Mouse (Mus musculus) limb, embryonic 15.5 days (tissue): ENCODE measurements around the gene Galnt3. TPM values are rescaled to one million over a fixed set of nuclear protein-coding genes. Genes with fewer than 3 reads are reported as not detected.

ENCODE experiments used
- ATAC-seq: fragments of 200-750 bp; cut with Nextera tagmentation; 2 replicates; pipeline ENCODE4 v1.8.0; 2017; ENCODE audit warnings: low read depth, moderate TSS enrichment; ENCODE audit not compliant: insufficient number of reproducible peaks, low FRiP score, low TSS enrichment
- H3K27ac ChIP-seq: fragments of 300-500 bp; sonication (generic); 2 replicates; pipeline ENCODE4 v1.5.1; 2015; ENCODE audit warnings: moderate library complexity, mild to moderate bottlenecking, inconsistent platforms
- H3K27me3 ChIP-seq: fragments of 300-500 bp; sonication (generic); 2 replicates; pipeline ENCODE4 v1.6.1; 2015; ENCODE audit warnings: inconsistent platforms
- H3K36me3 ChIP-seq: fragments of 300-500 bp; sonication (generic); 2 replicates; pipeline ENCODE4 v1.6.1; 2015; ENCODE audit warnings: inconsistent platforms
- H3K4me1 ChIP-seq: fragments of 300-500 bp; sonication (generic); 2 replicates; pipeline ENCODE4 v1.6.1; 2015; ENCODE audit warnings: inconsistent platforms
- H3K4me2 ChIP-seq: fragments of 300-500 bp; sonication (generic); 2 replicates; pipeline ENCODE4 v1.6.1; 2015; ENCODE audit warnings: mild to moderate bottlenecking, inconsistent platforms
- H3K4me3 ChIP-seq: fragments of 300-500 bp; sonication (generic); 2 replicates; pipeline ENCODE4 v1.5.1; 2015; ENCODE audit warnings: mild to moderate bottlenecking, inconsistent platforms
- H3K9ac ChIP-seq: fragments of 300-500 bp; sonication (generic); 2 replicates; pipeline ENCODE4 v1.6.1; 2015; ENCODE audit warnings: inconsistent platforms
- H3K9me3 ChIP-seq: fragments of 300-500 bp; sonication (generic); 2 replicates; pipeline ENCODE4 v1.6.1; 2016; ENCODE audit warnings: inconsistent platforms
- WGBS: fragments of 180-500 bp; shearing (Covaris S2); methylation state at CpG from one replicate; pipeline ENCODE4 v1.1.7; 2015; 5-methylcytosine and 5-hydroxymethylcytosine counted together
- polyA plus RNA-seq: library from polyadenylated mRNA; unstranded; fragments of >200 nt; fragmentation: Nextera tagmentation; extraction: Ambion mirVana; gene quantifications from 2 replicates; pipeline ENCODE4 v1.2.1, GENCODE M21; 2015

Galnt3 gene
- polyA plus RNA-seq, 1 experiment from 2014 or later: 7.1 TPM

DNA sequence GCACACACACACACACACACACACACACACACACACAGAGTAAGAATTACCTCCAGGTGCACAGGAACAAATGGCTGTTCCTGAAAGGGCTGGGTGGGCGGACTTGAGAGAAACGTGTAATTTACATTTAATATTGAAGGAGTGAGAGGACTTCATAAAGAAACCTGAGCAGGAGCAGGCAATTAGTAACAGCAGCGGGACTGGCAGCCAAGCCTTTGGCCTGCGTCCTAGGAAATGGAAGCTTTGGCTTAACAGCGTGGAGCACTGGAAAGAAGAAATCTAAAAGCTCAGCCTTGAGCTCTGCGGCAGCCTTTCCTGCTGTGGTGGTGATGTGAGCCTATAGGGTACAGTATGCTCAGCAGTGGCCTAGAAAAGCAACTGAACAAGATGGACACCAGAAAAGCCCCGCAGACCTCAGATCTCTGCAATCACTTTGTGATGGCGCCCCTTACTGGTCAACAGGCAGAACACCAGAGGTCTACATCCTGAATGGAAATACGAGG is 82.8 kb downstream of the Galnt3 start:
- 35% methylated on average over 9 of the region's 9 CpGs for WGBS
- Histone ChIP-seq H3K9ac (no peak overlapping the region), H3K36me3 (no peaks in the 10 kb centered on the region), H3K27ac (no peak overlapping the region; the same call in 1 of the 2 replicates), H3K9me3 (no peaks in the 10 kb centered on the region), H3K4me1 (no peaks in the 10 kb centered on the region), H3K27me3 (no peaks in the 10 kb centered on the region), H3K4me2 (0 out of 2 replicates have a peak overlapping the region, but pooled peaks have one; percentile 6), H3K4me3 (no peak overlapping the region)
- ATAC-seq: peak; percentile 72; the same call in 1 of the 2 replicates

DNA sequence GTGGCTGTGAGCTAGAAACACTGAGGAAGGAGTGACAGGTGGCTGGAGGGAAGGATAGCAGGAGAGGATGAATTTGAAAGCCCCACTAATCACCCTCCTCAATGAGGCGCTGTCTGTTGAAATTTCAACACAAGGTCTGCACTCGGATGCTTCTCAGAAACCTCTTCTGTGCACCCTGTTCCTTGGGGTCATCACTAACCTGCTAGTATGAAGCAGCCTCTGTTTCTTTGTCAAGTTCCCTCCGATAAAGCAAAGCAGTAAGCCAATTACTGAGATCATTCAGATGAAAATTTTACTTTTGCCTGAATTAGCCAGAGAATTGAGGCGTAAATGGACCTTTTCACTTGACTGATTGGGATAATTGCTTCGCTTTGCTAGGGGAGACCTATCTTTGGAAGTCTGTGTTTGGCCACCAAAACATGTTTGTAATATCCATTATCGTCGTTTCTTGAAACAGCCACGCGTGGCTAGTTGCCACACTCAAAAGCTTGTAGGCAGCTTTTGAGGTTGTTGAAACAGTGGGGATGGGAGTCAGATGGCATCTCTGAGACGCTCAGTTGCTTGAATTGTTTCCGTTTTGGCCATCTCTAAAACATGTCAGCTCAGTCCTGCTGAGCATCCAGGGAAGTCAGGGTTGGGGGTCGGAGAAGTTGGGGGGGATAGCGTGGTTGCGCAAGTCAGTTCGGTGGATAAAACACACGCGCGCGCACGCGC is 83.4 kb downstream of the Galnt3 start:
- H3K27me3 ChIP-seq: no peaks in the 10 kb centered on the region
- H3K27ac ChIP-seq: no peak overlapping the region; the same call in 1 of the 2 replicates
- no peak overlapping the region for H3K4me3 ChIP-seq
- ATAC-seq: peak; percentile 44; the same call in 1 of the 2 replicates
- no peak overlapping the region for H3K9ac ChIP-seq
- no peaks in the 10 kb centered on the region for H3K4me1 ChIP-seq
- H3K36me3 ChIP-seq: no peaks in the 10 kb centered on the region
- 83% methylated on average over 21 of the region's 21 CpGs for WGBS
- H3K4me2 ChIP-seq: 0 out of 2 replicates have a peak overlapping the region, but pooled peaks have one; percentile 6
- H3K9me3 ChIP-seq: no peaks in the 10 kb centered on the region

DNA sequence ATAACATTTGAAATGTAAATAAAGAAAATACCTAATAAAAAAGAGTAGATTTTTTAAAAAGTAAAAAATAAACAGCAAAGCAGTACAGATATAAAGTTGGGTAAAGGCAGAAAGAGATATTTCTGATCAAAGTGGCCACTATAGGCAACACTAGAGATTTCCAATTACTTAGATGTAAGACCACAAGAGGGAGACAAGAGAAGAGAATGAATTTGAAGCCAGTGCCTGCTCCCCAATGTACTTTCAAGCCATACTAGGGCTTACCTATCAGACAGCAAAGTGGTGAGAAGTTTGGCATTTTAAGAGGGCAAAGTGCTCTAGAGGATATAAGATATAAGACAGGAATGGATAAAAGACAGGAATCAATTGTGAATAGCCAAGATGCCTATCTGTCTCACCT is 84.2 kb downstream of the Galnt3 start:
- no peak overlapping the region for H3K9ac ChIP-seq
- no peak overlapping the region for H3K27ac ChIP-seq
- H3K27me3 ChIP-seq: no peaks in the 10 kb centered on the region
- no peaks in the 10 kb centered on the region for H3K4me1 ChIP-seq
- H3K4me3 ChIP-seq: no peak overlapping the region
- H3K9me3 ChIP-seq: no peaks in the 10 kb centered on the region
- H3K4me2 ChIP-seq: no peak overlapping the region
- ATAC-seq: no peak
- H3K36me3 ChIP-seq: no peaks in the 10 kb centered on the region

DNA sequence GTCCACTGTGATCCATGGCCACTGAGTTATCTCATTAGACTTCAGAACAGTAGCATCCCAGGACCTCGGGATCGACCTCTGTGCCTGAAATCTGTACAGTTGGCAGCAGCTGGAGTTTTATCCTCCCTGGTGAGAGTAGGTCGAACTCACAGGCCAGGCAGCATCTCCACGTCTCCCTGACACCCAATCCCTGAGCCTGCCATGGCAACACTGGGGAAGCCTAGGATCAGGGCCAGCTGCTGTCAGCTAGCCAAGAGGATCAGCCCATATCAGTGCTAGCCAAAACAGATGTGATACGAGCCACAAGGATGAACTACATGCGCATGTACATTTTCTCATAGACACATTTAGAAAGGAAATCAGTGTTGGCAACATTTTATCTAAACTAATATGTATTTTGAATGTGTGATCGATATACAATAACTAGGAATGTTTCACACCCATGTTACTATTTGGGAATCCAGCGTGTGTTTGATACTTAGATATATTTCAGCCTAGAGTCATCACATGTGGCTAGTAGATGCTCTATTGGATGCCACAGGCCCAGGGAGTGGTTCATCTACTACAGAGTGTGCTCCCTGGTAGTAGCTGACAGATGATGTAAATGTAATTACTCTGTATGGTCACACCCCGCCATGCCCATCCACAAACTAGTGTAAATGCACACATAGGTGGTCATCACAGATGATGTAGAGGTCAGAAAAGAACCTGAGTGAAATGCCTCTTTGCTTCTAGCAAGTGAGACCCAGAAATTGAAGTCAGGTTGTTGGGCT is 89.7 kb downstream of the Galnt3 start:
- Histone ChIP-seq H3K27me3 (no peaks in the 10 kb centered on the region), H3K36me3 (no peaks in the 10 kb centered on the region), H3K4me2 (no peak overlapping the region), H3K4me3 (no peak overlapping the region), H3K4me1 (no peaks in the 10 kb centered on the region), H3K9ac (no peak overlapping the region), H3K9me3 (no peaks in the 10 kb centered on the region), H3K27ac (no peak overlapping the region)
- WGBS: 72% methylated on average over 9 of the region's 9 CpGs
- no peak for ATAC-seq

Other genes starting within 250 kb of the Galnt3 start
- gene Ttc21b, start 131.6 kb upstream of the Galnt3 start, polyA plus RNA-seq: 10.1 and 12.5 TPM in 2 replicates